ENCODE assay signal across 26 mouse cellular contexts in the genomic region with DNA sequence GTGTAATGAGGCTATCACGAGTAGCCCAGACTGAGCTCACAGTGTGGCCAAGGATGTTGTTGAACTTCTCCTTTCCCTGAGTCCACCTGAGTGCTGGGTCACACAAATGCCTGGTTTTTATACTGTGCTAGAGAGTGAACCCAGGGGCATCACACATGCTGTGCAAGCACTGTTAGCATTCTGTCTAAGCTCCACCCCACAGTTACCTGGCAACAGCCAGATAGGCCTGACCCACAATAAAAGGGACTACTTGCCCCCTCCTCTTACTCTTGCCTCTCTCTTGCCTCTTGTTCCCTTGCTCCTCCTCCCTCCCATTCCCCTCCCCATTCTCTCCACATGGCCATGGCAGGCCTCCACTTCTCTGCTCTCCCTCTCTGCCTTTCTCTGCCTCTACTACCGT. TPM values are rescaled to one million over a fixed set of nuclear protein-coding genes. Genes with fewer than 3 reads are reported as not detected.
DNase-seq lines count a peak whose midpoint lies in the region; ATAC-seq and TF ChIP-seq lines count a peak whose summit lies in the region.
"Had no signal": no experiment of that assay in that cellular context is flagged by ENCODE, and none has a peak within 500 bp of the region (broad histone marks: within the 10 kb centered on the region; RNA-seq: fewer than 3 reads in every experiment).

No protein-coding gene starts in this region.

- H3K4me1 ChIP-seq in heart, embryonic 12.5 days (replicated peaks): no peaks in the 10 kb centered on the region
- no peaks in the 10 kb centered on the region for H3K4me1 ChIP-seq in midbrain, embryonic 12.5 days
- H3K4me1 ChIP-seq in midbrain, embryonic 15.5 days: no peaks in the 10 kb centered on the region
- H3K4me1 ChIP-seq in ES-E14 (ENCODE audit: control insufficient read depth in 2 of 2, insufficient read depth in 2 of 2, low read length in 2 of 2, poor library complexity in 1 of 2): peaks cover 2 to 12% of the 10 kb centered on the region in 2 experiments; a peak in 1 of 4 replicates
- H3K4me1 ChIP-seq in limb, embryonic 10.5 days: no peaks in the 10 kb centered on the region
- H3K4me1 ChIP-seq: embryonic facial prominence, embryonic 10.5 days; forebrain, embryonic 15.5 days; heart, embryonic 15.5 days; kidney, embryonic 15.5 days had no signal

- H3K27ac ChIP-seq in heart, embryonic 12.5 days (ENCODE audit: poor library complexity, severe bottlenecking): no peak overlapping the region
- H3K27ac ChIP-seq in midbrain, embryonic 12.5 days (replicated peaks): no peak overlapping the region
- H3K27ac ChIP-seq in midbrain, embryonic 15.5 days: no peak overlapping the region
- H3K27ac ChIP-seq in ES-E14 (ENCODE audit: insufficient read depth, low read depth, low read length, poor library complexity, severe bottlenecking): peak overlapping the region; percentile 76
- H3K27ac ChIP-seq in limb, embryonic 10.5 days: no peak overlapping the region
- H3K27ac ChIP-seq: embryonic facial prominence, embryonic 10.5 days; forebrain, embryonic 15.5 days; heart, embryonic 15.5 days; kidney, embryonic 15.5 days; left cerebral cortex, adult 2 months had no signal

- H3K9ac ChIP-seq in heart, embryonic 12.5 days: no peak overlapping the region
- no peak overlapping the region for H3K9ac ChIP-seq in midbrain, embryonic 12.5 days (replicated peaks)
- no peak overlapping the region for H3K9ac ChIP-seq in midbrain, embryonic 15.5 days
- H3K9ac ChIP-seq in ES-E14 (ENCODE audit: insufficient read depth, low read depth, low read length, poor library complexity, severe bottlenecking): peak overlapping the region; percentile 53; the same call in 1 of the 2 replicates
- H3K9ac ChIP-seq: forebrain, embryonic 15.5 days; heart, embryonic 15.5 days; kidney, embryonic 15.5 days; liver, postnatal 0 days had no signal

- no peaks in the 10 kb centered on the region for H3K27me3 ChIP-seq in heart, embryonic 12.5 days (replicated peaks)
- H3K27me3 ChIP-seq in midbrain, embryonic 12.5 days: no peaks in the 10 kb centered on the region
- H3K27me3 ChIP-seq in midbrain, embryonic 15.5 days (replicated peaks): no peaks in the 10 kb centered on the region
- no peaks in the 10 kb centered on the region for H3K27me3 ChIP-seq in limb, embryonic 10.5 days (ENCODE audit: low read depth, poor library complexity, severe bottlenecking)
- H3K27me3 ChIP-seq: forebrain, embryonic 15.5 days; heart, embryonic 15.5 days; kidney, embryonic 15.5 days; megakaryocyte, embryonic 14.5 days had no signal

- no peak overlapping the region; the same call in 1 of the 2 replicates for H3K4me2 ChIP-seq in heart, embryonic 12.5 days
- H3K4me2 ChIP-seq in midbrain, embryonic 12.5 days (replicated peaks): no peak overlapping the region
- H3K4me2 ChIP-seq in midbrain, embryonic 15.5 days: no peak overlapping the region
- H3K4me2 ChIP-seq: forebrain, embryonic 15.5 days; heart, embryonic 15.5 days; kidney, embryonic 15.5 days had no signal

- no peak for DNase-seq in heart, postnatal 4 days
- DNase-seq in ES-E14 (ENCODE audit: low read depth, low spot score): peak; percentile 15
- peak; percentile 2 for DNase-seq in mesoderm, embryonic 11.5 days (ENCODE audit: low read depth, low spot score)
- no peak for DNase-seq in limb, embryonic 10.5 days (ENCODE audit: low spot score)
- DNase-seq: adrenal gland, postnatal 25 days; cerebellum, adult 11-12 months; cerebellum, postnatal 14 days; kidney, postnatal 4 days; layer of hippocampus, adult 9-11 months; left cerebral cortex, postnatal 4 days; liver, postnatal 0 days; lung, postnatal 14 days; thymus, adult 18-20 months; thymus, postnatal 4 days had no signal

- WGBS in heart, embryonic 12.5 days: 56% methylated on average over 2 of the region's 2 CpGs
- 28% methylated on average over 2 of the region's 2 CpGs for WGBS in midbrain, embryonic 12.5 days
- 26% methylated on average over 2 of the region's 2 CpGs for WGBS in midbrain, embryonic 15.5 days
- WGBS in limb, embryonic 10.5 days: 55% methylated on average over 2 of the region's 2 CpGs

- no peaks in the 10 kb centered on the region for H3K9me3 ChIP-seq in heart, embryonic 12.5 days (replicated peaks)
- H3K9me3 ChIP-seq in midbrain, embryonic 12.5 days: no peaks in the 10 kb centered on the region
- no peaks in the 10 kb centered on the region for H3K9me3 ChIP-seq in midbrain, embryonic 15.5 days
- no peaks in the 10 kb centered on the region for H3K9me3 ChIP-seq in ES-E14 (ENCODE audit: control insufficient read depth, insufficient read depth, low read depth, low read length)
- no peaks in the 10 kb centered on the region for H3K9me3 ChIP-seq in limb, embryonic 10.5 days (replicated peaks)
- H3K9me3 ChIP-seq: embryonic facial prominence, embryonic 10.5 days; forebrain, embryonic 15.5 days; G1E; heart, embryonic 15.5 days; kidney, embryonic 15.5 days; megakaryocyte, embryonic 14.5 days had no signal

- in situ Hi-C loops in ES-E14 (cut with MboI; ENCODE audit: low sequenced_read_pairs in 2 of 2, unreplicated experiment in 2 of 2): no loop called here

- peak; percentile 71; the same call in 1 of the 2 replicates for ATAC-seq in heart, embryonic 12.5 days (ENCODE audit: insufficient number of reproducible peaks, low FRiP score)
- peak; percentile 41; the same call in 1 of the 2 replicates for ATAC-seq in midbrain, embryonic 12.5 days (ENCODE audit: low FRiP score, low read depth)
- ATAC-seq in midbrain, embryonic 15.5 days (replicated peaks): no peak
- ATAC-seq: forebrain, embryonic 15.5 days; hindbrain, embryonic 16.5 days; intestine, postnatal 0 days; liver, postnatal 0 days had no signal

- peaks cover 74% of the 10 kb centered on the region for H3K36me3 ChIP-seq in heart, embryonic 12.5 days
- peaks cover 77% of the 10 kb centered on the region for H3K36me3 ChIP-seq in midbrain, embryonic 12.5 days
- H3K36me3 ChIP-seq in midbrain, embryonic 15.5 days (replicated peaks): peaks cover 14% of the 10 kb centered on the region
- H3K36me3 ChIP-seq in ES-E14 (ENCODE audit: control insufficient read depth, insufficient read depth, low read length, poor library complexity, severe bottlenecking): peaks cover 18% of the 10 kb centered on the region
- H3K36me3 ChIP-seq in limb, embryonic 10.5 days: peaks cover 94% of the 10 kb centered on the region

- H3K4me3 ChIP-seq in heart, embryonic 12.5 days: no peak overlapping the region
- H3K4me3 ChIP-seq in midbrain, embryonic 12.5 days: no peak overlapping the region
- no peak overlapping the region for H3K4me3 ChIP-seq in midbrain, embryonic 15.5 days
- no peak overlapping the region for H3K4me3 ChIP-seq in ES-E14 (ENCODE audit: insufficient read depth in 1 of 2, low read depth in 1 of 2, low read length in 2 of 2, poor library complexity in 1 of 2, severe bottlenecking in 1 of 2)
- no peak overlapping the region for H3K4me3 ChIP-seq in limb, embryonic 10.5 days
- H3K4me3 ChIP-seq: embryonic facial prominence, embryonic 10.5 days; forebrain, embryonic 15.5 days; heart, embryonic 15.5 days; kidney, embryonic 15.5 days; left cerebral cortex, adult 2 months; megakaryocyte, embryonic 14.5 days had no signal

TF ChIP-seq in ES-E14, 5 proteins besides CTCF, POLR2A, EP300 and RAD21:
- TF ChIP-seq MAFK (IDR thresholded peaks at IDR 0.05; ENCODE audit: insufficient read depth, low read depth, low read length) (no peak), ZC3H11A (IDR thresholded peaks at IDR 0.05; ENCODE audit: borderline replicate concordance, low read depth, low read length) (no peak), ZNF384 (IDR thresholded peaks at IDR 0.05; ENCODE audit: low read depth, low read length) (no peak), CHD2 (IDR thresholded peaks at IDR 0.05; ENCODE audit: low read depth, low read length) (no peak), HCFC1 (IDR thresholded peaks at IDR 0.05; ENCODE audit: borderline replicate concordance, insufficient read depth, low read length) (no peak)

RNA-seq across cellular contexts. Expression of gene Rel, which starts 48.4 kb away (rescaled TPM):
- 2.2 and 3.1 TPM in 2 replicates for polyA plus RNA-seq in heart, embryonic 12.5 days (2016; fragmentation: Nextera tagmentation; extraction: Ambion mirVana)
- 10 to 100 TPM in 1 of 2 experiments, 1 to 10 TPM in 1; 9.9 to 10.6 TPM for total RNA-seq in heart, postnatal 4 days (2021)
- 0.50 and 0.52 TPM in 2 replicates for polyA plus RNA-seq in midbrain, embryonic 12.5 days (2016; fragmentation: Nextera tagmentation; extraction: Ambion mirVana)
- polyA plus RNA-seq in midbrain, embryonic 15.5 days (2015; fragmentation: Nextera tagmentation; extraction: Ambion mirVana): 0.29 and 0.37 TPM in 2 replicates
- 0.63 and 0.71 TPM in 2 replicates for total RNA-seq in ES-E14 (2012; rRNA removed)
- 0.94 and 0.96 TPM in 2 replicates for polyA plus RNA-seq in limb, embryonic 10.5 days (2016; fragmentation: Nextera tagmentation; extraction: Ambion mirVana)

RNA-seq across cellular contexts. Expression of gene Pex13, which starts 56.6 kb away (rescaled TPM):
- polyA plus RNA-seq in heart, embryonic 12.5 days (2016; fragmentation: Nextera tagmentation; extraction: Ambion mirVana): 29.6 and 32.3 TPM in 2 replicates
- total RNA-seq in heart, postnatal 4 days (2021): 10 to 100 TPM; 26.0 to 30.3 TPM
- 45.0 and 47.3 TPM in 2 replicates for polyA plus RNA-seq in midbrain, embryonic 12.5 days (2016; fragmentation: Nextera tagmentation; extraction: Ambion mirVana)
- 29.6 and 30.5 TPM in 2 replicates for polyA plus RNA-seq in midbrain, embryonic 15.5 days (2015; fragmentation: Nextera tagmentation; extraction: Ambion mirVana)
- total RNA-seq in ES-E14 (2012; rRNA removed): 56.2 and 60.8 TPM in 2 replicates
- 36.6 and 37.6 TPM in 2 replicates for polyA plus RNA-seq in limb, embryonic 10.5 days (2016; fragmentation: Nextera tagmentation; extraction: Ambion mirVana)

RNA-seq across cellular contexts. Expression of gene Pus10, which starts 56.9 kb away (rescaled TPM):
- 18.0 and 18.5 TPM in 2 replicates for polyA plus RNA-seq in heart, embryonic 12.5 days (2016; fragmentation: Nextera tagmentation; extraction: Ambion mirVana)
- total RNA-seq in heart, postnatal 4 days (2021): 10 to 100 TPM; 12.3 to 19.1 TPM
- 18.7 and 21.9 TPM in 2 replicates for polyA plus RNA-seq in midbrain, embryonic 12.5 days (2016; fragmentation: Nextera tagmentation; extraction: Ambion mirVana)
- polyA plus RNA-seq in midbrain, embryonic 15.5 days (2015; fragmentation: Nextera tagmentation; extraction: Ambion mirVana): 10.8 and 12.0 TPM in 2 replicates
- total RNA-seq in ES-E14 (2012; rRNA removed): 22.7 and 28.8 TPM in 2 replicates
- polyA plus RNA-seq in limb, embryonic 10.5 days (2016; fragmentation: Nextera tagmentation; extraction: Ambion mirVana): 28.9 and 30.3 TPM in 2 replicates

Comparison
In these comparisons a context has a peak if more than half of its experiments do, and no peak if none do; other contexts are left out.
1. DNase-seq: peak in ES-E14 (single experiment) and mesoderm, embryonic 11.5 days (single experiment); none in heart, postnatal 4 days (single experiment) and limb, embryonic 10.5 days (single experiment).